Comparison of ENCODE assay signal across 21 mouse cellular contexts in genomic region chr4:68319575-68319974, GRCm38 (mm10).
DNase-seq lines count a peak whose midpoint lies in the region; ATAC-seq lines count a peak whose summit lies in the region.
"Had no signal": no experiment of that assay in that cellular context is flagged by ENCODE, and none has a peak within 500 bp of the region (broad histone marks: within the 10 kb centered on the region; RNA-seq: fewer than 3 reads in every experiment).

No protein-coding gene starts in this region.

- no peaks in the 10 kb centered on the region for H3K27me3 ChIP-seq in kidney, embryonic 14.5 days (ENCODE audit: control insufficient read depth, insufficient read depth, low read length)
- no peaks in the 10 kb centered on the region for H3K27me3 ChIP-seq in neural tube, embryonic 11.5 days (ENCODE audit: control insufficient read depth, insufficient read depth, low read length)
- H3K27me3 ChIP-seq in neural tube, embryonic 15.5 days (replicated peaks), result no peaks in the 10 kb centered on the region
- H3K27me3 ChIP-seq: forebrain, embryonic 13.5 days; heart, embryonic 12.5 days; hindbrain, embryonic 15.5 days had no signal

- no peaks in the 10 kb centered on the region for H3K9me3 ChIP-seq in kidney, embryonic 14.5 days (ENCODE audit: control insufficient read depth, low read length)
- H3K9me3 ChIP-seq in neural tube, embryonic 11.5 days (ENCODE audit: control insufficient read depth, low read length), result no peaks in the 10 kb centered on the region
- no peaks in the 10 kb centered on the region for H3K9me3 ChIP-seq in neural tube, embryonic 15.5 days (replicated peaks)
- H3K9me3 ChIP-seq: embryonic facial prominence, embryonic 10.5 days; forebrain, embryonic 13.5 days; G1E; heart, embryonic 12.5 days; hindbrain, embryonic 15.5 days had no signal

- no peaks in the 10 kb centered on the region for H3K36me3 ChIP-seq in kidney, embryonic 14.5 days (ENCODE audit: control insufficient read depth, insufficient read depth, low read length)
- no peaks in the 10 kb centered on the region for H3K36me3 ChIP-seq in neural tube, embryonic 11.5 days (ENCODE audit: control insufficient read depth, insufficient read depth, low read length)
- no peaks in the 10 kb centered on the region for H3K36me3 ChIP-seq in neural tube, embryonic 15.5 days
- H3K36me3 ChIP-seq: embryonic facial prominence, embryonic 10.5 days; G1E; heart, embryonic 12.5 days; hindbrain, embryonic 15.5 days had no signal

- H3K27ac ChIP-seq in kidney, embryonic 14.5 days (ENCODE audit: low read depth, low read length), result no peak overlapping the region
- H3K27ac ChIP-seq in neural tube, embryonic 11.5 days (ENCODE audit: low read depth, low read length), result no peak overlapping the region
- H3K27ac ChIP-seq in neural tube, embryonic 15.5 days (replicated peaks), result no peak overlapping the region
- H3K27ac ChIP-seq: embryonic facial prominence, embryonic 10.5 days; forebrain, embryonic 13.5 days; gastrocnemius, adult 2 months; hindbrain, embryonic 15.5 days had no signal

- no peak overlapping the region for H3K9ac ChIP-seq in kidney, embryonic 14.5 days (ENCODE audit: low read depth, low read length)
- H3K9ac ChIP-seq in neural tube, embryonic 11.5 days (ENCODE audit: low read length), result no peak overlapping the region
- H3K9ac ChIP-seq in neural tube, embryonic 15.5 days (replicated peaks), result no peak overlapping the region
- H3K9ac ChIP-seq: forebrain, embryonic 13.5 days; forebrain, postnatal 0 days; heart, embryonic 12.5 days; hindbrain, embryonic 15.5 days had no signal

- peak; percentile 72 for ATAC-seq in kidney, embryonic 14.5 days (ENCODE audit: low FRiP score, low TSS enrichment)
- no peak for ATAC-seq in neural tube, embryonic 11.5 days (ENCODE audit: insufficient read depth, low FRiP score, low TSS enrichment)
- ATAC-seq in neural tube, embryonic 15.5 days (ENCODE audit: low FRiP score), result no peak
- ATAC-seq: CD4-positive, CD25-positive, alpha-beta regulatory T cell, adult 4 months; forebrain, embryonic 13.5 days; forebrain, postnatal 0 days had no signal

- no peak overlapping the region for H3K4me3 ChIP-seq in kidney, embryonic 14.5 days (ENCODE audit: low read length)
- H3K4me3 ChIP-seq in neural tube, embryonic 11.5 days (ENCODE audit: low read depth, low read length), result no peak overlapping the region
- no peak overlapping the region for H3K4me3 ChIP-seq in neural tube, embryonic 15.5 days (replicated peaks)
- H3K4me3 ChIP-seq: embryonic facial prominence, embryonic 10.5 days; forebrain, embryonic 13.5 days; gastrocnemius, adult 2 months; heart, embryonic 12.5 days; hindbrain, embryonic 15.5 days had no signal

- no peak overlapping the region for H3K4me2 ChIP-seq in kidney, embryonic 14.5 days (replicated peaks; ENCODE audit: low read depth, low read length)
- H3K4me2 ChIP-seq in neural tube, embryonic 11.5 days (ENCODE audit: low read depth), result no peak overlapping the region
- no peak overlapping the region for H3K4me2 ChIP-seq in neural tube, embryonic 15.5 days
- H3K4me2 ChIP-seq: forebrain, embryonic 13.5 days; heart, embryonic 12.5 days; hindbrain, embryonic 15.5 days had no signal

- DNase-seq in kidney, postnatal 10 days, result no peak
- DNase-seq in neural tube, embryonic 11.5 days (ENCODE audit: low spot score), result peak; percentile 10
- DNase-seq in embryo, embryonic 11.5 days (ENCODE audit: low read depth, low spot score), result peak; percentile 1
- peak; percentile 16 for DNase-seq in mesoderm, embryonic 11.5 days (ENCODE audit: low read depth, low spot score)
- DNase-seq in thymus, adult 18-20 months, result no peak
- DNase-seq in adrenal gland, postnatal 10 days, result no peak
- DNase-seq: adrenal gland, postnatal 14 days; cerebellum, adult 11-12 months; cerebellum, adult 9-11 months; cerebellum, postnatal 36 days; forebrain, postnatal 0 days; gastrocnemius, adult 2 months; gastrocnemius, postnatal 25 days had no signal

- no peaks in the 10 kb centered on the region for H3K4me1 ChIP-seq in kidney, embryonic 14.5 days (ENCODE audit: control insufficient read depth, insufficient read depth, low read length)
- no peaks in the 10 kb centered on the region for H3K4me1 ChIP-seq in neural tube, embryonic 11.5 days (ENCODE audit: control insufficient read depth, insufficient read depth, low read length)
- H3K4me1 ChIP-seq in neural tube, embryonic 15.5 days, result no peaks in the 10 kb centered on the region
- H3K4me1 ChIP-seq: embryonic facial prominence, embryonic 10.5 days; forebrain, embryonic 13.5 days; heart, embryonic 12.5 days; hindbrain, embryonic 15.5 days had no signal

- 8% methylated on average over 3 of the region's 3 CpGs for WGBS in kidney, embryonic 14.5 days
- 31% methylated on average over 3 of the region's 3 CpGs for WGBS in neural tube, embryonic 11.5 days
- 42% methylated on average over 3 of the region's 3 CpGs for WGBS in neural tube, embryonic 15.5 days

Comparison
In these comparisons a context has a peak if more than half of its experiments do, and no peak if none do; other contexts are left out.
1. DNase-seq: peak in neural tube, embryonic 11.5 days (single experiment), embryo, embryonic 11.5 days (single experiment) and mesoderm, embryonic 11.5 days (single experiment); none in kidney, postnatal 10 days (single experiment), thymus, adult 18-20 months (0 of 2) and adrenal gland, postnatal 10 days (single experiment).